Mouse (Mus musculus): ENCODE measurements at regions not wholly inside any gene's neighbourhood (a gene's known extent, or its start where the extent isn't known, plus 50 kb on each side); places are given as distances from the start of the nearest gene placed in this dataset.
A peak's percentile ranks its signal among the peaks of the same experiment; 100 is the strongest.

DNA sequence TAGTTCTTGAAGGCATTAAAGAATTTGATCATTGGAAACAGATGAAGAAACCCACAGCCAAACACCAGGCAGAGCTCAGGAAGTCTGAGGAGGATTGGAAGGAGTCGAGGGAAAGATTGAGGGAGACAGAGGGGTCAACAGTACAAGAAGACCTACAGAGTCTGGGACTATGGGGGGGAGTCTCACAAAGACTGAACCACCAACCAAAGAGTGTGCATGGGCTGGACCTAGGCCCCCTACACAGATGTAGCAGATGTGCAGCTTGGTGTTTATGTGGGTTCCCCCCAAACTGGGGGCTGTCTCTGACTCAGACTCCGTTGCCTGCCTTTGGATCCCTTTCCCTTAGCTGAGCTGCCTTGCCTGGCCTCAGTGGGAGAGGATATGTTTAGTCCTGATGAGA lies 71.5 kb upstream of the Bmp2k start:
- ATAC-seq (replicated peaks; ENCODE audit: low read depth, poor library complexity, severe bottlenecking), result no peak

DNA sequence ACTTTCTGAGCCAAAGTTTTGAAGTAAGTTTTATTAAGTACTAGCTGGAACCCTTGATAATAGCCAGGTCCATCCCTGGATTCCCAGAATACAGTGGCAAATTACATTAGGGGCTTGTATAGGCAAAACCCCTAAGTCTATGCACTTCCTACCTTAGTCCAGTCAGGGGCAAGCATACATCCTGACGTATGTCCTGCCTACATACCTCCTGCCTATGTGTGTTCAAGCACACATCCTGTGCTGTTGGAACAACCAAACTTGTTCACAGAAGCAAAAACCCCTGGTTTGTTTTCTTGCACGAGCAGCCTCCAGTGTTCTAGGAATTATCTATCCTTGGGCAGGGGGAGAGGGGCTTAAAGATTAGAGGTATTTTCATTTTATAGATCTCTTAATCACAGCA lies 66.4 kb upstream of the Bmp2k start:
- no peak for ATAC-seq (replicated peaks; ENCODE audit: low read depth, poor library complexity, severe bottlenecking)

DNA sequence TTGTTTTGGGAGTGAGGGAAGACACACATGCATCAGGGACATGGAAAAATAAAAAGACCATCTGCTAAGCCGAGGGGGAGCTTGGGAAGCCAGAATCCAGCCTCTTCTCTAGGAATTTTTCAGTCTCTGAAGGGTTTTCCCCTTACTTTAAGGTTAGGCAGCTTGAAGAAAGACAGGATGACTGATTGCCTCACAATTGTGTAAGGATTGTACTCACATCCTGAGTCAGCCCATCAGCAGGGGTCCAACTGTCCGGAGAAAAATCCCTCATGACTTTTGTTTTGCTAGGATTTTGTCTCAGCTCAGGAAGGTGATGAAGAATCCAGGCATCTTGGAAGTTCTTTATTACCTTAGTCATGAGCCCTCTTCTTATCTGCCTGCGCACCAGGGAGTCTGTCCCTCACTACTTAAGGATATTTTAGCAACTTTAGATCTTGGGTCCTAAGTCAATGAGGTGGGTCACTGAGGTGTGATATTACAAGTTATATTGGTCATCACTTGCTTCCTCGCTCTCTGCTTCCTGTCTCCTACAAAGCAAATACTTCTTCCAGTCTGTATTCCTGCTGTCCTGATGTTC lies 65.8 kb upstream of the Bmp2k start:
- no peak for ATAC-seq (replicated peaks; ENCODE audit: low read depth, poor library complexity, severe bottlenecking)

DNA sequence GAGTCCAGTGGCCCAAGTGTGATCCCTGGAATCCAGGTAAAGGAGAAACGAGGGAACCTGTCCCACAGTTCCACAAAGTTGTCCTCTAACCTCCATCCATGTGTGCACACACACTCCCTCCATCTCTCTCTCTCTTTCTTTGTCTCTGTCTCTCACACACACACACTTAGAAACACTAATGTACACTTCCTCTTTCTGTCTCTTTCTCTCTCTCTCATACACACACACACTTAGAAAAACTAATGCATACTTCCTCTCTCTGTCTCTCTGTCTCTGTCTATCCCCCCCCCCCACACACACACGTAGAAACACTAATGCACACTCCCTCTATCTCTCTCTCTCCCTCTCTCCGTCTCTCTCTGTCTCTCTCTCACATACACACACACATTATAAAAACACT lies 61.2 kb upstream of the Bmp2k start:
- ATAC-seq (replicated peaks; ENCODE audit: low read depth, poor library complexity, severe bottlenecking), result peak; percentile 78

DNA sequence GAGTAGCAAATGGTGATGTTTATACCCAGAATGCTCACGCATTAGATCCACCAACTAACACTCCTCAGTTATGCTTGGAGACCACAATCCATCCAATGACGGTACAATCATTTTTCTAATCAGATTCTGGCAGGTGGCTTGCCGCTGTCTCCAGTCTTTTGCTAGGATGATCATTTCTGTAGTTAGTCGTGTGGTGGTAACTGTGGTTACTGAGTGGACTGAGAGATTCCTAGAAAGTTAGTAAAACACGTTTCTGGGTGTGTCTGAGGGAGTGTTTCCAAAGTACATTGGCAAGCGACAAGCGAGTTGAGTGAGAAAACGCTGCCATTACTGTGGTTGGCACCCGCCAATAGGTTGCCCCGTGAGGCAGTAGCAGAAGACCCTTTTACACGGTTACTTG lies 58.8 kb upstream of the Bmp2k start:
- no peak for ATAC-seq (replicated peaks; ENCODE audit: low read depth, poor library complexity, severe bottlenecking)

DNA sequence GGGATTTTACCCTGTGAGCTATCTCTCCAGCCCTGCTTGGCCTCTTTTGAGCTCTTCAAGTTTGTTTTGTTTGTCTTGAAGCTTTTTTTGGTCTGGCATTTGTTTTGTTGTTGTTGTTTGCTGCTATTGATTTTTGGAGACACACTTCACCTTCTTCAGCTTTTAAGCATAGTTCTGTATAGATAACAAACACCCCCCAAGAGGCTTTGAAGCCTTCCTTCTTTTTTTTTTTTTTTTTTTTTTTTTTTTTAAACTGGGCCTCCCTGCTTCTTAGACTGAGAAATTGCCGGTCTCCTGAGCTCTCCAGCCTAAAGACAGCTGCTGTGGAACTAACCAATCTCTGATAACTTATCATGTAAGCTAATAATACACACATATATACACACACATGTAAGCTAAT lies 58.2 kb upstream of the Bmp2k start:
- no peak for ATAC-seq (replicated peaks; ENCODE audit: low read depth, poor library complexity, severe bottlenecking)

DNA sequence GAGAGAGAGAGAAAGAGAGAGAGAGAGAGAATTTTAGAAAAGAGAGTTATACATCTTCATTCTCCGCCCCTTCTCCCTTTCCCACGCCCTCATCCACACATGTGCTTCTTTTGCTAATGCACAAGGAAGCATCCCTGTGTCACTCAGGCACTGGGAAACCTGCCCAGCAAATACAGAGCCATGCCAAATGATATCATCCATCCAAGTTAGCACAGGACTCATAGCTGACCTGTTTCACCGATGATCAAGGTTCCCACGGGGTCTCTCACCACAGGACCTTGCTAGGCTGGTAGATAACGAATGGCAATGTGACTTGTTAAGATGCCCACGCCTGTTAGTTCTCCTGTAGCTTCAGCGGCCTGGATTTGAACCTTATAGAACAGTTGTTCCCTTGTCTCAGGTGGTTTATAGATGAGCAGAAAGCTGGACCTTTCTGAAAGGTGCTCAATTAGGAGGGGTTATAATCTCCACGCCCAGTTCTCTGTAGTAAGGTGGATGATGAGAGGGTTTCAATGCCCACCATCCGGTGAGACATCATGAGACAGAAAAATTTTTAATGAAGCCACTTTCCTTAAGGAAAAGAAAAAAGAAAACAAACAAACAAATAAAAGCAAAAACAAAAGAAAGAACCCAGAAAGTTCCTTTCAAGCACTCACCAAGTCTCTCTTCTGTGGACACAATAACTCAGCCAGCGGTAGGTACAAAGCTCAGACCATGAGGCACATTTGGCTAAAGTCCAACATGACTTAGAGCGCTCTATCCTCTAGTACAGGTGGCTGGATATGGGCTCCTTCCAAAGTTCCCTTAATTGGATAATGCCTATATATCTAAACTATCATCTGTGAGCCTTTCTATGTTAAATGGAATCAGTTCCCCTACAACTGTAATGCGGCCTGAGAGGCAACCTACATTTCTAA lies 57.1 kb upstream of the Bmp2k start:
- no peak for ATAC-seq (replicated peaks; ENCODE audit: low read depth, poor library complexity, severe bottlenecking)

DNA sequence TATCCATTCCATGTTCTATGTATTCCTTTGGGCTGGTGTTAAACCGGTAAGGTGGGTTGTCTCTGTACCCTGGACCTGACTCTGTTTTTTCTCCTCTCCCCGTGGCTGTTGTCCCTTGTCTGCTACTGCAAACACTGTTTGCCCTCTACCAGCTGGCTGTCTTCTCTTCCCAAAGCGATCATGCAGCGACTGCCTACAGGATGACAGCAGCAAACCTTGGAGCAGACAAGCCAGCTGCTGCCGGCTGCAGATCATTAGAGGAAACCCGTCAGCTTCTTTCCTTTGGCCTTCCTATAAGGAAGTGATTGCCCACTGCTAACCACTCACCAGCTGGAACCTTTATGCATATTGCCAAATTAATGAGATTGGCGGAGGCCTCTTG lies 56.4 kb upstream of the Bmp2k start:
- peak; percentile 64 for ATAC-seq (replicated peaks; ENCODE audit: low read depth, poor library complexity, severe bottlenecking)

DNA sequence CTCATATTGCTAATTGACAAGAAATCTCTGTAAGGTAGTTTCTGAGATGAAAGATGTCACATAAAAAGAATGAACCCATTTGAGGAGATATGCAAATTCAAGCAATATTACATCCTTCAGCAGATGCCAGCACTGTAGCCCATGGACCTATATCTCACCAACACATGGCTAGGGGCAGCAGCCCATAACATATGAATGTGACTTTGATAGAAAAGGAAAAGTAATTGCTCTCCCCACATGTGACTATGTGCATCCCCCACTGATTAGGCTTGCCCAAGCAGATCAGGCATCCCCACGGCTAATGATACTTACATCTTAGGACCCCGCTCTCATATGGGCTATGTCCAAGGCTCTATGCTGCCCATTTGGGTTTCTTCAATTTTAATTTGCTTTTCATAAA lies 56.0 kb upstream of the Bmp2k start:
- ATAC-seq (replicated peaks; ENCODE audit: low read depth, poor library complexity, severe bottlenecking), result 0 out of 2 replicates have a peak, but pooled peaks have one; percentile 6
